Mouse (Mus musculus) lung, adult 2 months (tissue): Measurements from ENCODE around the gene Pprc1. TPM values are rescaled to one million over a fixed set of nuclear protein-coding genes. Genes with fewer than 3 reads are reported as not detected.

Source experiments
- DNase-seq: peaks from one replicate; pipeline ENCODE4 v3.0.0; 2022
- H3K4me1 ChIP-seq: fragments of 200-500 bp; 2 replicates; pipeline ENCODE4 v1.6.1; 2011; ENCODE audit warnings: low read length; ENCODE audit not compliant: control insufficient read depth, insufficient read depth
- H3K4me3 ChIP-seq: fragments of 200-500 bp; replicated peaks from 2 replicates; pipeline ENCODE3; 2011; ENCODE audit warnings: low read depth, mild to moderate bottlenecking, control low read depth, low read length; ENCODE audit errors: extremely low read depth
- CTCF ChIP-seq: fragments of 200-500 bp; IDR thresholded peaks from 2 replicates; pipeline ENCODE4 v1.5.1; 2011; ENCODE audit warnings: mild to moderate bottlenecking, low read length, control low read depth; ENCODE audit not compliant: insufficient read depth
- POLR2A ChIP-seq: fragments of 200-500 bp; IDR thresholded peaks from 2 replicates; pipeline ENCODE4 v1.6.1; 2011; ENCODE audit warnings: low read depth, mild to moderate bottlenecking, control low read depth, low read length, borderline replicate concordance; ENCODE audit errors: extremely low read depth
- WGBS: fragments of 180-500 bp; shearing (Covaris S2); methylation state at CpG from one replicate; pipeline ENCODE4 v1.1.7; 2018; 5-methylcytosine and 5-hydroxymethylcytosine counted together
- polyA plus RNA-seq: library from polyadenylated mRNA; depleted of rRNA; stranded (reverse); fragments of >200 nt; gene quantifications from 2 replicates; pipeline ENCODE4 v1.2.3, GENCODE M21; 2012; rRNA removed

The Pprc1 gene
- polyA plus RNA-seq, 1 experiment, result 19.3 TPM

- no peak for TF ChIP-seq CTCF
- no peak for TF ChIP-seq POLR2A
- no peak for DNase-seq
- no peaks in the 10 kb centered on the region for H3K4me1 ChIP-seq
- 84% methylated on average over 3 of the region's 3 CpGs for WGBS
- H3K4me3 ChIP-seq, result no peak overlapping the region
These were observed 54.9 kb downstream of the Pprc1 start for GRCm38 (mm10) chr19:46099561-46099960.

- TF ChIP-seq CTCF (no peak), POLR2A (no peak)
- Histone ChIP-seq H3K4me3 (no peak overlapping the region), H3K4me1 (no peaks in the 10 kb centered on the region)
- no peak for DNase-seq
- WGBS, result 48% methylated on average over 6 of the region's 6 CpGs
These were observed 58.9 kb downstream of the Pprc1 start for GRCm38 (mm10) chr19:46103437-46104186.

GRCm38 (mm10) chr19:46104187-46104557 lies 59.5 kb downstream of the Pprc1 start:
- Histone ChIP-seq H3K4me1 (no peaks in the 10 kb centered on the region), H3K4me3 (no peak overlapping the region)
- 66% methylated on average over 2 of the region's 2 CpGs for WGBS
- TF ChIP-seq CTCF, result no peak
- TF ChIP-seq POLR2A, result no peak
- DNase-seq, result no peak

- 74% methylated on average over 2 of the region's 2 CpGs for WGBS
- H3K4me3 ChIP-seq, result no peak overlapping the region
- TF ChIP-seq CTCF (no peak), POLR2A (no peak)
- no peak for DNase-seq
- no peaks in the 10 kb centered on the region for H3K4me1 ChIP-seq
These were observed 65.5 kb downstream of the Pprc1 start for GRCm38 (mm10) chr19:46110214-46110613.

- no peak for DNase-seq
- TF ChIP-seq CTCF (no peak), POLR2A (no peak)
- H3K4me3 ChIP-seq, result no peak overlapping the region
- 84% methylated on average over 5 of the region's 5 CpGs for WGBS
- no peaks in the 10 kb centered on the region for H3K4me1 ChIP-seq
These were observed 66.1 kb downstream of the Pprc1 start for GRCm38 (mm10) chr19:46110781-46111180.

- WGBS, result 56% methylated on average over 4 of the region's 4 CpGs
- Histone ChIP-seq H3K4me1 (no peaks in the 10 kb centered on the region), H3K4me3 (no peak overlapping the region)
- no peak for TF ChIP-seq POLR2A
- TF ChIP-seq CTCF, result no peak
- no peak for DNase-seq
These were observed 69.9 kb downstream of the Pprc1 start for GRCm38 (mm10) chr19:46114617-46115016.

- Histone ChIP-seq H3K4me3 (no peak overlapping the region), H3K4me1 (no peaks in the 10 kb centered on the region)
- no peak for TF ChIP-seq CTCF
- WGBS, result 89% methylated on average over 3 of the region's 3 CpGs
- DNase-seq, result no peak
These were observed 74.8 kb downstream of the Pprc1 start for GRCm38 (mm10) chr19:46119458-46119857.

- 71% methylated on average over 6 of the region's 6 CpGs for WGBS
- no peak overlapping the region for H3K4me3 ChIP-seq
- H3K4me1 ChIP-seq, result no peaks in the 10 kb centered on the region
- DNase-seq, result no peak
- TF ChIP-seq CTCF, result no peak
- TF ChIP-seq POLR2A, result no peak
These were observed 76.2 kb downstream of the Pprc1 start for GRCm38 (mm10) chr19:46120872-46121271.

Other genes starting within 250 kb of the Pprc1 start
- 1.1 and 1.4 TPM in 2 replicates for gene Kcnip2, start 228.8 kb upstream of the Pprc1 start, polyA plus RNA-seq
- 6.7 and 9.5 TPM in 2 replicates for gene Armh3, start 46.4 kb upstream of the Pprc1 start, polyA plus RNA-seq
- 7.5 and 8.7 TPM in 2 replicates for gene Hps6, start 41.4 kb upstream of the Pprc1 start, polyA plus RNA-seq
- 220 TPM in 2 replicates for gene Ldb1, start 328 bp downstream of the Pprc1 start, polyA plus RNA-seq
- gene Nolc1, start 31.0 kb downstream of the Pprc1 start, polyA plus RNA-seq, result 7.4 and 9.8 TPM in 2 replicates
- gene Elovl3, start 87.0 kb downstream of the Pprc1 start, polyA plus RNA-seq, result 1.3 TPM in 1 of 2 replicates, not detected in the other
- gene Pitx3, start 103.4 kb downstream of the Pprc1 start, polyA plus RNA-seq, result 0.86 TPM in 1 of 2 replicates, not detected in the other
- 80.6 and 94.9 TPM in 2 replicates for gene Gbf1, start 107.6 kb downstream of the Pprc1 start, polyA plus RNA-seq